Mouse (Mus musculus): ENCODE data around the gene Selenok. TPM values are rescaled to one million over a fixed set of nuclear protein-coding genes. Genes with fewer than 3 reads are reported as not detected.

Gene Selenok
- 6.0 and 14.3 TPM in 2 replicates for polyA plus RNA-seq (2012; rRNA removed)

- Histone ChIP-seq H3K27me3 (ENCODE audit: control insufficient read depth, insufficient read depth, low read length) (no peaks in the 10 kb centered on the region), H3K4me1 (ENCODE audit: control insufficient read depth, insufficient read depth, insufficient read length, low read length) (peaks cover 12% of the 10 kb centered on the region; the same call in 1 of the 2 replicates), H3K27ac (ENCODE audit: insufficient read depth, low read depth, low read length) (peak within 1 kb of the TSS; percentile 80), H3K36me3 (ENCODE audit: control insufficient read depth, insufficient read depth, low read length) (peaks cover 20% of the 10 kb centered on the region), H3K4me3 (ENCODE audit: low read depth, low read length) (peak within 1 kb of the TSS; percentile 88)
- WGBS, result under 1% methylated on average over 49 of the region's 49 CpGs
- TF ChIP-seq CTCF (IDR thresholded peaks at IDR 0.05; ENCODE audit: extremely low read depth, insufficient read length, insufficient replicate concordance, low read depth, low read length) (no peak), POLR2A (IDR thresholded peaks at IDR 0.05; ENCODE audit: low read depth, low read length) (peak; percentile 87)
These were observed at the start of gene Selenok for GRCm38 (mm10) chr14:29968075-29968821. Gene Selenok, plus strand, starts transcription at chr14:29968308.

GRCm38 (mm10) chr14:29928966-29929365 lies 39.1 kb upstream of the Selenok start:
- H3K27me3 ChIP-seq (ENCODE audit: control insufficient read depth, insufficient read depth, low read length), result no peaks in the 10 kb centered on the region
- H3K36me3 ChIP-seq (ENCODE audit: control insufficient read depth, insufficient read depth, low read length), result no peaks in the 10 kb centered on the region
- 74% methylated on average over 4 of the region's 4 CpGs for WGBS
- TF ChIP-seq CTCF (IDR thresholded peaks at IDR 0.05; ENCODE audit: extremely low read depth, insufficient read length, insufficient replicate concordance, low read depth, low read length), result no peak
- no peak for TF ChIP-seq POLR2A (IDR thresholded peaks at IDR 0.05; ENCODE audit: low read depth, low read length)
- H3K4me3 ChIP-seq (ENCODE audit: low read depth, low read length), result no peak overlapping the region
- no peaks in the 10 kb centered on the region for H3K4me1 ChIP-seq (ENCODE audit: control insufficient read depth, insufficient read depth, insufficient read length, low read length)
- H3K27ac ChIP-seq (ENCODE audit: insufficient read depth, low read depth, low read length), result no peak overlapping the region

DNA sequence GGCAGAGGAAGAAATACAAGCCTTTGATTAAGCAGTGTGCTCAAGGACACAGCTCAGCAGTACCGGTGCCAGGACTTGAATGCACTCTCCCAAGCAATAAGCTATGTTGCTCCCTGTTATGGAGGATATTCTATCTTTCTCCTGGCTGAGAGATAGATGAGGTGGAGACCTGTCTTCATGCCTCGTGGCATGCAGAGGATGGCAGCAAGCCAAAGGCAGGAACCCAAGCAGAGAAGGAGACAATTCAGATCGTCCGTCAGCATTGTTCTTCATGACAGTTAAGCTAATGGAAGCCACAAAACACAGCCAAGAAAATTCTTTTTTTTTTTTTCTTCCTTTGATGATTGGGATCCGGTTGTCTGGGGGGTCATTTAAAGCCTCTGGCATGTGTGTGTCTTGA lies 32.6 kb upstream of the Selenok start:
- 0 out of 2 replicates have a peak, but pooled peaks cover 3% of the 10 kb centered on the region for H3K27me3 ChIP-seq (ENCODE audit: control insufficient read depth, insufficient read depth, low read length)
- 59% methylated on average over 5 of the region's 5 CpGs for WGBS
- TF ChIP-seq POLR2A (IDR thresholded peaks at IDR 0.05; ENCODE audit: low read depth, low read length), result no peak
- no peak for TF ChIP-seq CTCF (IDR thresholded peaks at IDR 0.05; ENCODE audit: extremely low read depth, insufficient read length, insufficient replicate concordance, low read depth, low read length)
- no peak overlapping the region for H3K27ac ChIP-seq (ENCODE audit: insufficient read depth, low read depth, low read length)
- H3K36me3 ChIP-seq (ENCODE audit: control insufficient read depth, insufficient read depth, low read length), result no peaks in the 10 kb centered on the region
- no peak overlapping the region for H3K4me3 ChIP-seq (ENCODE audit: low read depth, low read length)
- H3K4me1 ChIP-seq (ENCODE audit: control insufficient read depth, insufficient read depth, insufficient read length, low read length), result no peaks in the 10 kb centered on the region

DNA sequence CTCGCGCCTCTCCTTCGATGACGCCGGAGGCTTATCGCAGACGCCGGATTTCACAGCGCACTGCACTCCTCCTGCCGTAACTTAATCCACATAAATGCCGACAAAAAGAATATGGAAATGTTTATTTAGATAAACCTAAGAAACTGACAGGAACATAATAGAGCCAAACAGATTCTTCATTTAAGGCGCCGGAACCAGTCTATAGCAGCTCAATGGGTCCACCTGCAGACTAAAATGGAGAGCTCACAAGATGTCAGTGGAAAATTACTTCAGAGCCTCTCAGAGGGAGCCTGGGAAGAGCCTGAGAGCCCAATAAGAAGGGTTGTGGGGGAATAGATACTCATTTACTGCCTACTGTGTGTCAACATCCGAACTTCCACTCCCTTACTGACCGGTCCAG lies 30.6 kb upstream of the Selenok start:
- no peak overlapping the region for H3K4me3 ChIP-seq (ENCODE audit: low read depth, low read length)
- H3K36me3 ChIP-seq (ENCODE audit: control insufficient read depth, insufficient read depth, low read length), result no peaks in the 10 kb centered on the region
- TF ChIP-seq CTCF (IDR thresholded peaks at IDR 0.05; ENCODE audit: extremely low read depth, insufficient read length, insufficient replicate concordance, low read depth, low read length) (no peak), POLR2A (IDR thresholded peaks at IDR 0.05; ENCODE audit: low read depth, low read length) (no peak)
- H3K27ac ChIP-seq (ENCODE audit: insufficient read depth, low read depth, low read length), result no peak overlapping the region
- 0 out of 2 replicates have a peak, but pooled peaks cover 3% of the 10 kb centered on the region for H3K27me3 ChIP-seq (ENCODE audit: control insufficient read depth, insufficient read depth, low read length)
- WGBS, result 86% methylated on average over 15 of the region's 15 CpGs
- H3K4me1 ChIP-seq (ENCODE audit: control insufficient read depth, insufficient read depth, insufficient read length, low read length), result no peaks in the 10 kb centered on the region

GRCm38 (mm10) chr14:29939600-29940312 lies 28.4 kb upstream of the Selenok start:
- H3K27me3 ChIP-seq (ENCODE audit: control insufficient read depth, insufficient read depth, low read length), result 0 out of 2 replicates have a peak, but pooled peaks cover 3% of the 10 kb centered on the region
- no peaks in the 10 kb centered on the region for H3K4me1 ChIP-seq (ENCODE audit: control insufficient read depth, insufficient read depth, insufficient read length, low read length)
- no peaks in the 10 kb centered on the region for H3K36me3 ChIP-seq (ENCODE audit: control insufficient read depth, insufficient read depth, low read length)
- TF ChIP-seq POLR2A (IDR thresholded peaks at IDR 0.05; ENCODE audit: low read depth, low read length), result no peak
- no peak overlapping the region for H3K4me3 ChIP-seq (ENCODE audit: low read depth, low read length)
- 53% methylated on average over 20 of the region's 20 CpGs for WGBS
- H3K27ac ChIP-seq (ENCODE audit: insufficient read depth, low read depth, low read length), result no peak overlapping the region

GRCm38 (mm10) chr14:29940313-29940812 lies 27.7 kb upstream of the Selenok start:
- no peaks in the 10 kb centered on the region for H3K4me1 ChIP-seq (ENCODE audit: control insufficient read depth, insufficient read depth, insufficient read length, low read length)
- H3K27ac ChIP-seq (ENCODE audit: insufficient read depth, low read depth, low read length), result no peak overlapping the region
- H3K36me3 ChIP-seq (ENCODE audit: control insufficient read depth, insufficient read depth, low read length), result no peaks in the 10 kb centered on the region
- 13% methylated on average over 10 of the region's 10 CpGs for WGBS
- H3K27me3 ChIP-seq (ENCODE audit: control insufficient read depth, insufficient read depth, low read length), result 0 out of 2 replicates have a peak, but pooled peaks cover 3% of the 10 kb centered on the region
- H3K4me3 ChIP-seq (ENCODE audit: low read depth, low read length), result no peak overlapping the region
- TF ChIP-seq POLR2A (IDR thresholded peaks at IDR 0.05; ENCODE audit: low read depth, low read length), result no peak
- no peak for TF ChIP-seq CTCF (IDR thresholded peaks at IDR 0.05; ENCODE audit: extremely low read depth, insufficient read length, insufficient replicate concordance, low read depth, low read length)

DNA sequence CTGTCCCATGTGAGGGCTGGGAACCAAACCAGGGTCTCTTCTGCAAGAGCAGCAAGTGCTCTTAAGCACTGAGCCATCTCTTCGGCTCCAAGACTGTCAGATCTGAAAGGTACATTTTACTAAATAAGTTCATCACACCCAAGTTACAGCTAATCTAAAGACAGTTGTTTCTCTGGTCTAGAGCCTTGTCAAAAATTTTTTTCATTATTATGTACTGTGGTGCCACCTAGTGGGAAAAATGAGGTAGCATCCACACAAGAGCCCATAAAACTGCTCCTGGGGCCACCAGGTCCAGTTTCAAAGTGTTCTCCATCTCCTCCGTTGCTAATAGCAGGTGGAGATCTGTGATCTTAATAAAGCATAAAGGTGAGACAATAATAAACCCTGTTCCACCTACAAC lies 27.2 kb upstream of the Selenok start:
- 13% methylated on average over 2 of the region's 2 CpGs for WGBS
- Histone ChIP-seq H3K27ac (ENCODE audit: insufficient read depth, low read depth, low read length) (no peak overlapping the region), H3K27me3 (ENCODE audit: control insufficient read depth, insufficient read depth, low read length) (0 out of 2 replicates have a peak, but pooled peaks cover 3% of the 10 kb centered on the region), H3K4me1 (ENCODE audit: control insufficient read depth, insufficient read depth, insufficient read length, low read length) (no peaks in the 10 kb centered on the region), H3K4me3 (ENCODE audit: low read depth, low read length) (no peak overlapping the region), H3K36me3 (ENCODE audit: control insufficient read depth, insufficient read depth, low read length) (no peaks in the 10 kb centered on the region)
- TF ChIP-seq POLR2A (IDR thresholded peaks at IDR 0.05; ENCODE audit: low read depth, low read length), result no peak
- TF ChIP-seq CTCF (IDR thresholded peaks at IDR 0.05; ENCODE audit: extremely low read depth, insufficient read length, insufficient replicate concordance, low read depth, low read length), result 0 out of 2 replicates have a peak, but pooled peaks have one; percentile 3
